Mouse (Mus musculus) midbrain, embryonic 12.5 days (tissue): ENCODE measurements at regions not wholly inside any gene's neighbourhood (a gene's known extent, or its start where the extent isn't known, plus 50 kb on each side); places are given as distances from the start of the nearest gene placed in this dataset. TPM values are rescaled to one million over a fixed set of nuclear protein-coding genes. Genes with fewer than 3 reads are reported as not detected.

ENCODE experiments used
- ATAC-seq: fragments of 200-750 bp; cut with Nextera tagmentation; 2 replicates; pipeline ENCODE4 v1.8.0; 2017; ENCODE audit warnings: low read depth, moderate TSS enrichment, moderate library complexity; ENCODE audit not compliant: low FRiP score
- H3K27ac ChIP-seq: fragments of 300-500 bp; sonication (generic); replicated peaks from 2 replicates; pipeline ENCODE4 v1.5.1; 2016; ENCODE audit warnings: mild to moderate bottlenecking
- H3K27me3 ChIP-seq: fragments of 300-500 bp; sonication (generic); 2 replicates; pipeline ENCODE4 v1.6.1; 2016; ENCODE audit warnings: mild to moderate bottlenecking
- H3K36me3 ChIP-seq: fragments of 300-500 bp; sonication (generic); 2 replicates; pipeline ENCODE4 v1.6.1; 2016
- H3K4me1 ChIP-seq: fragments of 300-500 bp; sonication (generic); 2 replicates; pipeline ENCODE4 v1.6.1; 2016
- H3K4me2 ChIP-seq: fragments of 300-500 bp; sonication (generic); replicated peaks from 2 replicates; pipeline ENCODE4 v1.6.1; 2016; ENCODE audit warnings: mild to moderate bottlenecking, moderate library complexity
- H3K4me3 ChIP-seq: fragments of 300-500 bp; sonication (generic); 2 replicates; pipeline ENCODE4 v1.5.1; 2016; ENCODE audit warnings: mild to moderate bottlenecking
- H3K9ac ChIP-seq: fragments of 300-500 bp; sonication (generic); replicated peaks from 2 replicates; pipeline ENCODE4 v1.6.1; 2016; ENCODE audit warnings: mild to moderate bottlenecking, moderate library complexity
- H3K9me3 ChIP-seq: fragments of 300-500 bp; sonication (generic); 2 replicates; pipeline ENCODE4 v1.6.1; 2016; ENCODE audit warnings: mild to moderate bottlenecking
- WGBS: fragments of 180-500 bp; shearing (Covaris S2); methylation state at CpG from one replicate; pipeline ENCODE4 v1.1.7; 2016; 5-methylcytosine and 5-hydroxymethylcytosine counted together
- microRNA counts: library from miRNA; unstranded; fragments of <30 nt; microRNA quantifications from one replicate; lab custom pipeline; 2017
- microRNA-seq: library from miRNA; unstranded; fragments of <30 nt; microRNA quantifications from one replicate; pipeline ENCODE4, GENCODE M21; 2017

DNA sequence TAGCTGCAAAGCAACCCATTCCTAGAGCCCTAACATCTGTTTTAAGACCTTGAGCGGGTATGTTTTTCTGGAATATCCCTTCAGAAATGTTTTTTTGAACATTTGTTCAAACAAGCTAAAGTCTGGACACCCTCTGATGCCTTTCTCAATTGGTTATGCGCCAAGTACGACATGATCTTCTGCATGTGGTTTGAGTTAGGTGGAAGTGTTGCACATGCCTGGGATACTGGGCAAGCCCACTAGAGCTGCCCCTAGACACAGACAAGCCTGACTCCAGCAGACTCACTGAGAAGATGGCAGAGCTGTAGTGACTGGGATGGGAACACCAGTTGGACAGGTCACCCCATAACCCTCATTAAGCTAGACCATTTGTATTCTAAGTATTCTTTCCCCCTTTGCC is 153.2 kb upstream of the Cypt2 start:
- no peak for ATAC-seq
- H3K36me3 ChIP-seq, result 0 out of 2 replicates have a peak, but pooled peaks cover 4% of the 10 kb centered on the region
- no peak overlapping the region for H3K9ac ChIP-seq
- no peak overlapping the region for H3K27ac ChIP-seq
- H3K4me2 ChIP-seq, result no peak overlapping the region
- H3K4me1 ChIP-seq, result no peaks in the 10 kb centered on the region
- 68% methylated on average over 3 of the region's 3 CpGs for WGBS
- no peaks in the 10 kb centered on the region for H3K9me3 ChIP-seq
- H3K4me3 ChIP-seq, result no peak overlapping the region
- peaks cover 32% of the 10 kb centered on the region for H3K27me3 ChIP-seq

DNA sequence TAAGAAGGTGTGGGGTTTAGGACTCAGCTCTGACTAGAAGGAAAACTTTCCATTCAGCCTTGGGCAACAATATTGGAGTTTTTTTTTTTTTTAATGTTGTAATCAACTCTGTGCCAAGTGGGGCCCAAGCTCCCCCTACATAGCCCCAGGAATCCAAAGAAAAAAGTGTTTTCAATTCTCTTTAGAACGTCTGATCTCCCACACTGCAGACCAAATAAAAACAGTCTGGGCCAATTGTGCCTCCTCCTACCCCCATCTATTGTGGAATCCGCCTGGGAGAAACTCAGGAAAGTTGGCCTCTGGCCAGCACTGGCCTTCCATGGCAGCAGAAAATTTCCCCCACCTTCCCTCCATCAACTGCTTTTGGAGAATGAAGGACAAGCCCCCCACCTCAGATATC is 133.3 kb upstream of the Cypt2 start:
- ATAC-seq, result no peak
- H3K27me3 ChIP-seq, result peaks cover 34% of the 10 kb centered on the region
- H3K36me3 ChIP-seq, result 0 out of 2 replicates have a peak, but pooled peaks cover 2% of the 10 kb centered on the region
- 31% methylated on average over 2 of the region's 2 CpGs for WGBS
- no peak overlapping the region for H3K27ac ChIP-seq
- no peaks in the 10 kb centered on the region for H3K9me3 ChIP-seq
- H3K4me2 ChIP-seq, result no peak overlapping the region
- H3K4me3 ChIP-seq, result no peak overlapping the region
- 0 out of 2 replicates have a peak, but pooled peaks cover 3% of the 10 kb centered on the region for H3K4me1 ChIP-seq
- no peak overlapping the region for H3K9ac ChIP-seq

DNA sequence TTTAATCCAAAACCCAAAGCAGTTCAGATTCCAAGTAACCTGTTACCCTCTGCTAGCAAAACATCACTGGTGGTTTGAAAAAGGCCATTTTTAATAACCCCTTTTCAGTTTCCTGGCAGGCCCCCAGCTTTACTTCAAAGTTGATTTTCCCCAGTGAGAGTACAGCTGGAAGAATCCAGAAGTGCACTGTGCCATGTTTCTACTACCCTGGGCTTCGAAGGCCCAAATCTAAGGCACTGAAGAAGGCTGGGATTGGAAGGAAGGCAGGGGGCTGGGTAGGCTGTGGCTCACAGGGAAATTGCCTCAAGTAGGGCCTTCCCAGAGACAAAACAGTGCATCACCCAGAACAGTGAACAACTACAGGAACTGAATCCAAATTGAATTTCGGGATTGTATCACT is 131.6 kb upstream of the Cypt2 start:
- no peak overlapping the region for H3K9ac ChIP-seq
- H3K27ac ChIP-seq, result no peak overlapping the region
- ATAC-seq, result no peak
- H3K4me3 ChIP-seq, result no peak overlapping the region
- H3K4me1 ChIP-seq, result 0 out of 2 replicates have a peak, but pooled peaks cover 3% of the 10 kb centered on the region
- no peak overlapping the region for H3K4me2 ChIP-seq
- peaks cover 34% of the 10 kb centered on the region for H3K27me3 ChIP-seq
- H3K36me3 ChIP-seq, result 0 out of 2 replicates have a peak, but pooled peaks cover 2% of the 10 kb centered on the region
- no peaks in the 10 kb centered on the region for H3K9me3 ChIP-seq
- 79% methylated on average over 2 of the region's 2 CpGs for WGBS

DNA sequence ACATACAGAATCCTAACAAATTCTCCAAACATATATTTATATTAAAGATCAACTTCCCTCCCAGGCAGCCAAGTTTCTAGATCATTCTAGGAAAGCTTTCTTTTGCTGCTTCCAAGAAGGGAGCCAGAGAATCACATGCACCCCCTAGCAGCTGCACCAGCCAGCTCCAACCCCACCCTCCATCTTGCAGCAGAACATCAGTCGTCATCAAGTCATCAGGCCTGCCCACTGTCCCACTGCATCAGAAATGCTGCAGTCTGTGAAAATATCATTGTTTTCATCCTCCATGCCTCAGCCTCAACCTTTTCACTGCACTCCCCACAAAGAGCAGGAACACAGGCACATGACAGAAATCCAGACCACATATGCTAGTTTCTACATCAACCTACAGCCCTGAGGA is 109.1 kb upstream of the Cypt2 start:
- H3K9me3 ChIP-seq, result no peaks in the 10 kb centered on the region
- peak overlapping the region; percentile 89 for H3K27ac ChIP-seq
- WGBS, result 46% methylated on average over 1 of the region's 1 CpGs
- H3K4me1 ChIP-seq, result peaks cover 4% of the 10 kb centered on the region; the same call in 1 of the 2 replicates
- peak overlapping the region; percentile 39 for H3K9ac ChIP-seq
- peaks cover 13% of the 10 kb centered on the region for H3K36me3 ChIP-seq
- no peak for ATAC-seq
- H3K4me2 ChIP-seq, result peak overlapping the region; percentile 57
- peaks cover 50% of the 10 kb centered on the region for H3K27me3 ChIP-seq
- H3K4me3 ChIP-seq, result peak overlapping the region; percentile 40

DNA sequence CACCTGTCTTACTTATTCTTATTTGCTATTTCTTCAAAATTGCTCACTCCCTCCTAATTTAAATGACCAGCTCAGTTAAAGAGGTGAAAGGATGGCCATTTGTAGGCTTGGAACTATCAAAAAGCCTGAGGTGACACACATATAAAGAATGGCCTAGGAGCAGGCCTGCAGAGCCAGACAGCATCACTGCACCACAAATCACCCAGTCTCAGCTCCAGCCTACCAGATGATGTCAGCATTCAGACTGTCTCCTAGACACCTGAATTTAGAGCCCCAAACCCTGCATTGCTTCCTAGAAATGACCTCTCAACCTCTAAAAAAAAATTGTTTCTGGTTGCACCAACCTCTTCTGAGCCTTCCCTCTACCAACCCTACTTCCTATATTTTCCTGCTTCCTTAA is 108.5 kb upstream of the Cypt2 start:
- Histone ChIP-seq H3K9ac (peak overlapping the region; percentile 39), H3K27ac (peak overlapping the region; percentile 89), H3K9me3 (no peaks in the 10 kb centered on the region), H3K4me3 (peak overlapping the region; percentile 40), H3K27me3 (peaks cover 50% of the 10 kb centered on the region), H3K4me2 (peak overlapping the region; percentile 57), H3K4me1 (peaks cover 4% of the 10 kb centered on the region; the same call in 1 of the 2 replicates), H3K36me3 (peaks cover 13% of the 10 kb centered on the region)
- ATAC-seq, result peak; percentile 17; the same call in 1 of the 2 replicates

DNA sequence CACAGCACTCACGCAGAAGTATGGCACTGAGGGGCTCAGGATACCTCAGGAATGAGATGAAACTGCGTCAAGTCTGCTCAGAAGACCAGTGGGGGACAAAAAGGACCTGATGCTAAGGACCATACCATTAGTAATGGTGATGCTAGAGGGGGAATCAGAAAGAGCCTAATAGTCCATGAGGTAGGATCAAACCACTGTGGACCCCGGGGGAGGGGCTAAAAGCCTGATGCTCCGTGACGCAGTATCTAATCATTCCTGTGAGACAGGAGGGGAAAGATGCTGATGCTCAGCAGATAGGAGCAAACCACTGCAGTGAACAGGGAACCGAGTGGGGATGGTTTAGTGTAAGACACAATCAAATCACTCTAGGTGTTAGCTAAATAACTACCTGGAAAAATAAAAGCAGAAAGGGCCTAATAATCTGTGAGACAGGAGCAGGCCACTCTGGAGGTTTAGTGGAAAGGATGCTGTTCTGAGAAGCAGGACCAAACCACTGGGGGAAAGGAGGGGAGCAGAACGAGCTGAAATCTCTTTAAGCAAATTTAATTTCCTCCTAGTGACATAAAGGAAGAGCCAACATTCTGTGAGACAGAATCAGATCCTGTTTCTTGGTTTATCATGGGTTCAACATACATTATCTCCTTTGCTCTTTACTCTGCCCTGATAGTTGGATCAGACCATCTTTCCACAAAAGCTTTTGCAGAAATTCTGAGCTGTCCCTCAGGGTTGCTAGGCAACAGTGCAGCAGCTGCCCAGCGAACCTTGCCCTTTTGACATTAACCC is 107.7 kb upstream of the Cypt2 start:
- peak overlapping the region; percentile 40 for H3K4me3 ChIP-seq
- H3K27me3 ChIP-seq, result peaks cover 50% of the 10 kb centered on the region
- peak overlapping the region; percentile 89 for H3K27ac ChIP-seq
- H3K9ac ChIP-seq, result peak overlapping the region; percentile 39; the same call in 1 of the 2 replicates
- 28% methylated on average over 8 of the region's 8 CpGs for WGBS
- peaks cover 4% of the 10 kb centered on the region; the same call in 1 of the 2 replicates for H3K4me1 ChIP-seq
- peak overlapping the region; percentile 57 for H3K4me2 ChIP-seq
- peaks cover 8% of the 10 kb centered on the region for H3K36me3 ChIP-seq
- ATAC-seq, result peak; percentile 96
- no peaks in the 10 kb centered on the region for H3K9me3 ChIP-seq

DNA sequence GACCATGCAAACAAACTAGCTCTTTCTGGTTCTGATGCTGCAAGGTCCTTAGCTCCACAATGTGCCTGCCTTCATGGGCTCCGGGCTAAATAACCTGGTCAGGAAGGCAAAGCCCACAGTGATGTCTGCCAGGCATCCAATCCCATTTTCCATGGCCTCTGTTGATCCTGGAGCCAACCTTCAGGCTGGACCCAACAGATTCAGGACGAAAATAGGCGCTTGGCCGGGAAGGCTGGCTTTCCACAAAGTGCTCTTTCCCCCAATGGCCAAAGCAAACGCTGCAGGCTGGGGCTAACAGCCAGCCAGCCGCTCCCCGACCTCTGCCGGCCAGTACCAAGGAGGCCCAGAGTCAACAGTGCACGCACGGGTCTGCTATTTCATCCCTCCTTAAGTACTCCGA is 106.3 kb upstream of the Cypt2 start:
- Histone ChIP-seq H3K4me2 (no peak overlapping the region), H3K9ac (no peak overlapping the region), H3K36me3 (no peaks in the 10 kb centered on the region), H3K27me3 (peaks cover 43% of the 10 kb centered on the region), H3K9me3 (no peaks in the 10 kb centered on the region), H3K27ac (no peak overlapping the region), H3K4me3 (no peak overlapping the region), H3K4me1 (peaks cover 4% of the 10 kb centered on the region; the same call in 1 of the 2 replicates)
- no peak for ATAC-seq
- WGBS, result 43% methylated on average over 11 of the region's 11 CpGs

DNA sequence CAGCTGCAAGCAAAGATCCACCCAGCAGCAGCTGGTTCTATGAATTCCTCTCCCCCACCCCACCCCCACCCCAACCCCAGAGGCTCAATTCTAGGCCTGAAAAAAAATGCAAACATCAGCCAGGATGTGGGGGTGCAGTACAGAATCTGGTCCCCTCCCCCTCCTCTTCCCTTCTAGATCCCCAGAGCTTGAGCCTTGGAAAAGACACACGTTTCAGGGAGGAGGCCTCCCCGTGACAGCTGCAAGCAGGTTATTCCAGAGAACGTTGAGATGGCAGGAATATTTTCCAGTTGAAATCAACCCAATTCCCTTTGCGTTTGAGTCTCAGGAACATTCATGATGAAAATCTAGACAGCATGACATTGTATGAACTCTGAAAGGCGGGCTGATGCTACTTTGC is 86.2 kb upstream of the Cypt2 start:
- 62% methylated on average over 5 of the region's 5 CpGs for WGBS
- Histone ChIP-seq H3K9ac (no peak overlapping the region), H3K27ac (no peak overlapping the region), H3K36me3 (no peaks in the 10 kb centered on the region), H3K9me3 (no peaks in the 10 kb centered on the region), H3K27me3 (peaks cover 39% of the 10 kb centered on the region; the same call in 1 of the 2 replicates), H3K4me1 (no peaks in the 10 kb centered on the region), H3K4me3 (no peak overlapping the region), H3K4me2 (no peak overlapping the region)
- ATAC-seq, result no peak

DNA sequence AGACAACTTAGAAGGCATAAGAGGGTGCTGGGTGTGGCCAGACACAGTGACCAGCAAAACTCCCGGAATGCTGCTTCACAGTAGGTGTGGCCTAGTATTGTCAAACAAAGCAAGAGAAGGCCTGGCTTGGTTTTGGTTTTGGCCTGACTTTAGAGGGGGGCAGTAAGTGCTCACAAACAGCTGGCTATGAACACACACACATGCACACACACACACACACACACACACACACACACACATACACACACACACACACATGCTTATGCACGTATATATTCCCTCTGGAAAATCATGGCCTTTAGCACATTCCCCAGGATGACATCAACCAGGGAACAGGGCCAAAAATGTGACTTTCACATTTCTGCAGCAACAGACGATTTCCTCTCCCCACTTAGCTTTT is 78.6 kb upstream of the Cypt2 start:
- no peaks in the 10 kb centered on the region for H3K36me3 ChIP-seq
- H3K27me3 ChIP-seq, result peaks cover 14% of the 10 kb centered on the region; the same call in 1 of the 2 replicates
- no peak overlapping the region for H3K4me3 ChIP-seq
- H3K4me2 ChIP-seq, result no peak overlapping the region
- no peak overlapping the region for H3K9ac ChIP-seq
- 73% methylated on average over 3 of the region's 3 CpGs for WGBS
- no peak overlapping the region for H3K27ac ChIP-seq
- no peak for ATAC-seq
- no peaks in the 10 kb centered on the region for H3K9me3 ChIP-seq
- H3K4me1 ChIP-seq, result no peaks in the 10 kb centered on the region

MicroRNAs encoded in the stretch of these regions (microRNA counts, 519-probe panel; counts per million panel counts)
- microRNA mmu-miR-325 (lab: Ali Mortazavi, UCI), result not detected

Small RNA genes lying in the stretch of these regions (microRNA-seq; reads per million reads assigned to microRNA genes)
- 1,064 reads per million, percentile 79 among the genes with 10 or more reads in this experiment for gene Mir325
